Mouse (Mus musculus) kidney, postnatal 0 days (tissue): Measurements from ENCODE around the gene Phactr2. TPM values are rescaled to one million over a fixed set of nuclear protein-coding genes. Genes with fewer than 3 reads are reported as not detected.

Experiments
- ATAC-seq: fragments of 200-750 bp; cut with Nextera tagmentation; replicated peaks from 2 replicates; pipeline ENCODE4 v1.8.0; 2017; ENCODE audit warnings: low read depth, moderate number of reproducible peaks, moderate TSS enrichment, moderate library complexity; ENCODE audit not compliant: low FRiP score
- DNase-seq: peaks from one replicate; pipeline ENCODE4 v3.0.0-alpha.2; 2016; ENCODE audit warnings: low spot score
- H3K27ac ChIP-seq: fragments of 300-500 bp; sonication (generic); 2 replicates; pipeline ENCODE4 v1.5.1; 2014; ENCODE audit warnings: mild to moderate bottlenecking
- H3K27me3 ChIP-seq: fragments of 300-500 bp; sonication (generic); 2 replicates; pipeline ENCODE4 v1.6.1; 2014; ENCODE audit warnings: low read length, mixed read lengths; ENCODE audit not compliant: insufficient read depth
- H3K36me3 ChIP-seq: fragments of 300-500 bp; sonication (generic); 2 replicates; pipeline ENCODE4 v1.6.1; 2014; ENCODE audit warnings: low read length, mixed read lengths; ENCODE audit not compliant: insufficient read depth
- H3K4me1 ChIP-seq: fragments of 300-500 bp; sonication (generic); replicated peaks from 2 replicates; pipeline ENCODE4 v1.6.1; 2014; ENCODE audit warnings: antibody characterized with exemption, low read length, mixed read lengths; ENCODE audit not compliant: insufficient read depth
- H3K4me2 ChIP-seq: fragments of 300-500 bp; sonication (generic); 2 replicates; pipeline ENCODE4 v1.6.1; 2014; ENCODE audit warnings: mild to moderate bottlenecking, low read length, moderate library complexity, mixed read lengths
- H3K4me3 ChIP-seq: fragments of 300-500 bp; sonication (generic); replicated peaks from 2 replicates; pipeline ENCODE4 v1.5.1; 2014; ENCODE audit warnings: low read depth, low read length
- H3K9ac ChIP-seq: fragments of 300-500 bp; sonication (generic); 2 replicates; pipeline ENCODE4 v1.6.1; 2014; ENCODE audit warnings: low read depth, low read length
- H3K9me3 ChIP-seq: fragments of 300-500 bp; sonication (generic); replicated peaks from 2 replicates; pipeline ENCODE4 v1.6.1; 2016; ENCODE audit warnings: low read length, inconsistent platforms, mixed read lengths
- CTCF ChIP-seq: IDR thresholded peaks from 2 replicates; pipeline ENCODE4 v1.5.1; 2016; ENCODE audit warnings: antibody characterized with exemption, low read depth, mild to moderate bottlenecking, moderate library complexity
- WGBS: fragments of 180-500 bp; shearing (Covaris S2); extraction: QIAGEN DNeasy Blood & Tissue Kit; methylation state at CpG from one replicate; pipeline ENCODE4 v1.1.7; 2014; 5-methylcytosine and 5-hydroxymethylcytosine counted together
- polyA plus RNA-seq: library from polyadenylated mRNA; unstranded; fragments of >200 nt; fragmentation: Nextera tagmentation; extraction: Ambion mirVana; gene quantifications from 2 replicates; pipeline ENCODE4 v1.2.1, GENCODE M21; 2015

The Phactr2 gene
- polyA plus RNA-seq, 1 experiment from 2014 or later, result 26.4 TPM

GRCm38 (mm10) chr10:13331405-13332032, 142.7 kb downstream of the Phactr2 start:
- H3K4me2 ChIP-seq, result no peak overlapping the region
- H3K36me3 ChIP-seq, result no peaks in the 10 kb centered on the region
- TF ChIP-seq CTCF, result no peak
- ATAC-seq (no peak), DNase-seq (peak; percentile 84)
- H3K4me1 ChIP-seq, result no peaks in the 10 kb centered on the region
- no peak overlapping the region for H3K4me3 ChIP-seq
- WGBS, result 44% methylated on average over 4 of the region's 4 CpGs
- peak overlapping the region; percentile 70 for H3K27ac ChIP-seq
- no peaks in the 10 kb centered on the region for H3K9me3 ChIP-seq
- no peaks in the 10 kb centered on the region for H3K27me3 ChIP-seq
- H3K9ac ChIP-seq, result no peak overlapping the region

- 39% methylated on average over 3 of the region's 3 CpGs for WGBS
- H3K4me1 ChIP-seq, result 0 out of 2 replicates have a peak, but pooled peaks cover 5% of the 10 kb centered on the region
- H3K4me3 ChIP-seq, result no peak overlapping the region
- H3K4me2 ChIP-seq, result no peak overlapping the region
- H3K27ac ChIP-seq, result peak overlapping the region; percentile 19; the same call in 1 of the 2 replicates
- TF ChIP-seq CTCF, result no peak
- DNase-seq (peak; percentile 52), ATAC-seq (no peak)
- H3K36me3 ChIP-seq, result no peaks in the 10 kb centered on the region
- H3K27me3 ChIP-seq, result no peaks in the 10 kb centered on the region
- H3K9ac ChIP-seq, result no peak overlapping the region
- no peaks in the 10 kb centered on the region for H3K9me3 ChIP-seq
Measured at GRCm38 (mm10) chr10:13328602-13329001, 145.6 kb downstream of the Phactr2 start.

DNA sequence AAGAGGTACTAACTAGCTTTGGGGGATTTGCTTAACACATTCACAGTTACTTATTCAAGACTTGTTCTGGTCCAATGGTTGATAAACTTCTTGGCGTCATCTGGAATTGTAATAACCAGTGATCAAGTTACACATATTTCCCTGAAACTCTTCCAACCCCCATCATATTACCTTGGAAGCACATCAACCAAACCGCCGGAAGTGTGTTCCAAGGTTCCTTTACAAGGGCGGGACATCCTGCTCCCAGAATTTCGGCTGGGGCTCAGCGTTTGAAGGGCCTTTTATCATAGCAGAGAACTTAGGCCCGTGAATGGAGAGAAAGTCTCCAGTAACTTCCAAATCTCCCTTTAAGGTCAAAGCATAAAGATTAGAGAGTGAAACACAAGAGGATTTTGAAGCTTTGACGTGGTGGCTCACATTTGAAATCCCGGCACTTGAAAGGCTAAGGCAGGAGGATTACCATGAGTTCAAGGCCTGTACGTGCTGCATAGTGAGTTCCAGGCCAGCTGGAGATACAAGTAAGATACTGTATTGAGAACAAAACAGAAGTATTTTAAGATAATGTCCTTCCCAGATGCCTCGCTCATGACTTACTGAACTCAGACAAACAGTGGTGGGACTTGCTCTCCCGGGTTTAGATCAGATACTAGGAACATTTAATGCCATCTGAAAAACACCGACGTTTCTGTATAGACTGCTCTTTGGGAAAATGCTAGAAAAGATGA, 147.9 kb downstream of the Phactr2 start:
- TF ChIP-seq CTCF, result no peak
- Histone ChIP-seq H3K4me1 (0 out of 2 replicates have a peak, but pooled peaks cover 8% of the 10 kb centered on the region), H3K27me3 (no peaks in the 10 kb centered on the region), H3K9me3 (no peaks in the 10 kb centered on the region), H3K4me2 (no peak overlapping the region), H3K27ac (no peak overlapping the region), H3K36me3 (no peaks in the 10 kb centered on the region), H3K9ac (no peak overlapping the region), H3K4me3 (no peak overlapping the region)
- ATAC-seq (no peak), DNase-seq (no peak)
- 70% methylated on average over 14 of the region's 14 CpGs for WGBS

DNA sequence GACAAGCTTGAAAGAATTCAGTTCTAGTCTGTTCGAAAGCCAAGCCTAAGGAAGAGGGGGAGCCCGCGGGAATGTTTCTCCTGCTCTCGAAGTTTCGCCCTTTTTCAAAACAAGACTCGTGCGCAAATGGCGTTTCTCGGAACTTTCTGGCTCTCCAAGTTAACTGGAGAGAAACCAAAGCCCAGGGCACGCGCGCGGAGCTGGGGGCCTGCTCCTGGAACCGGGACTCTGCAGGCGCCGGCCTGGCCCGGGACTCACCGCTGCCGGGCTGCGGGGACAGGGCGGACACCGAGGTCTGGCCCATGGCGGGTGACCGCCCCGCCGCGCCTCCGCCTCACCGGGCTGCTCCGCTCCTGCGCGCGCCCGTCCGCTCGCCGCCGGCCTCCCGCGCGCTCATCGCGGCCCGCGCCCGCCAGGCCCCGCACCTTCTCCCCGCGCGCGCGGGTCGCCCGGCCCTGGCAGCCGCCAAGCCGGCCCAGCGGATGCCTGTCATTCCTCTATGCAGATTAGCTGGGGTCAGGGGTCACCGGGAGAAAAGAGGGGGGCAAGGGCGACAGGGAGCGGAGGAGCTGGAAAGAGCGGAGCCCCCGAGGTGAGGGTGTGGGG, 150.3 kb downstream of the Phactr2 start:
- 0 out of 2 replicates have a peak, but pooled peaks cover 8% of the 10 kb centered on the region for H3K4me1 ChIP-seq
- ATAC-seq, result peak; percentile 91

DNA sequence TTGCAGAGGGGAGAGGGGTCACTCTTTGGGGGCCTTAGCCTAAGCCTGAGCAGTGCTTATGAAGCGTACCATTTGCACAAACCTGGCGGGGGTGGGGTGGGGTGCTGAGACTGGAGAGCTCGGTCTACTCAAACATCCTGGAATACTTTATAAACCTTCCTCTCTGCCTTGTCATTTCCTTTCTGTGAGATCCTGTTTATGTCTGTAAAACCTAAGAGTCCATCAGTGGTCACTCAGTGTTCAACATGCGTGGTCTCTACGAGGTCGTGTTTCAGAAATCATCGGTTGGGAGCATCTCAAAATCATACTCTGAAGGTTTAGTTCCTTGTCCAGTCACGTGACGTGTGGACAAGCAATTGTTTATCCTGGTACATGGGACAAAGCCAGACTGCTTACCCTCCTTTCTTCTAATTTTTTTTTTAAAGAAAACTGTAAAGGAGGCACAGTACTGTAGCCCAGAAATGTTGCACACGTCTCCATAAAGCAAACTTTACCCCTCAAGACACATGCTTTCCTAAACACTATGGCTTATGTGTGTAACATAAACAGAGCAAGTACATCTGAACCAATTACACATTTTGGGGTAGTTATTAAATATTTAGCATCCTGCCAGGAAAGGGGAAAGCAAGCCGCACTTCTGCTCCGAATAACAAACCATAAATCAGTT, 150.9 kb downstream of the Phactr2 start:
- 3% methylated on average over 12 of the region's 12 CpGs for WGBS
- DNase-seq, result peak; percentile 42
- Histone ChIP-seq H3K4me2 (peak overlapping the region; percentile 58), H3K9ac (peak overlapping the region; percentile 83), H3K36me3 (no peaks in the 10 kb centered on the region), H3K4me3 (peak overlapping the region; percentile 68), H3K27me3 (no peaks in the 10 kb centered on the region), H3K4me1 (0 out of 2 replicates have a peak, but pooled peaks cover 8% of the 10 kb centered on the region), H3K27ac (peak overlapping the region; percentile 97), H3K9me3 (no peaks in the 10 kb centered on the region)
- peak; percentile 22; the same call in 1 of the 2 replicates for ATAC-seq
- TF ChIP-seq CTCF, result no peak

More for the DNA sequence above, 150.3 kb downstream of the Phactr2 start:
- no peak for TF ChIP-seq CTCF
- H3K9ac ChIP-seq, result peak overlapping the region; percentile 83
- H3K9me3 ChIP-seq, result no peaks in the 10 kb centered on the region
- H3K36me3 ChIP-seq, result no peaks in the 10 kb centered on the region
- DNase-seq, result peak; percentile 93
- peak overlapping the region; percentile 97 for H3K27ac ChIP-seq
- peak overlapping the region; percentile 68 for H3K4me3 ChIP-seq
- WGBS, result under 1% methylated on average over 62 of the region's 62 CpGs
- H3K27me3 ChIP-seq, result no peaks in the 10 kb centered on the region
- peak overlapping the region; percentile 58 for H3K4me2 ChIP-seq

GRCm38 (mm10) chr10:13314999-13315398, 159.2 kb downstream of the Phactr2 start:
- DNase-seq, result no peak
- no peak overlapping the region for H3K4me3 ChIP-seq

More at GRCm38 (mm10) chr10:13314999-13315398, 159.2 kb downstream of the Phactr2 start:
- Histone ChIP-seq H3K27ac (0 out of 2 replicates have a peak overlapping the region, but pooled peaks have one; percentile 36), H3K4me1 (peaks cover 14% of the 10 kb centered on the region; the same call in 1 of the 2 replicates), H3K27me3 (no peaks in the 10 kb centered on the region), H3K9me3 (no peaks in the 10 kb centered on the region), H3K36me3 (no peaks in the 10 kb centered on the region), H3K4me2 (no peak overlapping the region), H3K9ac (no peak overlapping the region)
- 74% methylated on average over 5 of the region's 5 CpGs for WGBS
- no peak for ATAC-seq
- no peak for TF ChIP-seq CTCF
